Mouse (Mus musculus) limb, embryonic 14.5 days (tissue): Measurements from ENCODE around the gene Acot9. TPM values are rescaled to one million over a fixed set of nuclear protein-coding genes. Genes with fewer than 3 reads are reported as not detected.

Experiments used
- ATAC-seq: fragments of 200-750 bp; cut with Nextera tagmentation; 2 replicates; pipeline ENCODE4 v1.8.0; 2017; ENCODE audit warnings: low read depth, moderate number of reproducible peaks, moderate TSS enrichment; ENCODE audit not compliant: low FRiP score
- DNase-seq: peaks from one replicate; pipeline ENCODE4 v3.0.0-alpha.2; 2015; ENCODE audit warnings: low spot score
- H3K27ac ChIP-seq: fragments of 300-500 bp; sonication (generic); replicated peaks from 2 replicates; pipeline ENCODE4 v1.5.1; 2014; ENCODE audit warnings: low read depth, mild to moderate bottlenecking, low read length, moderate library complexity, mixed read lengths
- H3K27me3 ChIP-seq: fragments of 300-500 bp; sonication (generic); 2 replicates; pipeline ENCODE4 v1.6.1; 2014; ENCODE audit warnings: low read length, mixed read lengths; ENCODE audit not compliant: control insufficient read depth, insufficient read depth
- H3K36me3 ChIP-seq: fragments of 300-500 bp; sonication (generic); 2 replicates; pipeline ENCODE4 v1.6.1; 2014; ENCODE audit warnings: mild to moderate bottlenecking, low read length, moderate library complexity, mixed read lengths; ENCODE audit not compliant: control insufficient read depth, insufficient read depth
- H3K4me1 ChIP-seq: fragments of 300-500 bp; sonication (generic); 2 replicates; pipeline ENCODE4 v1.6.1; 2014; ENCODE audit warnings: antibody characterized with exemption, low read length, mixed read lengths; ENCODE audit not compliant: control insufficient read depth, insufficient read depth
- H3K4me2 ChIP-seq: fragments of 300-500 bp; sonication (generic); replicated peaks from 2 replicates; pipeline ENCODE4 v1.6.1; 2014; ENCODE audit warnings: low read depth, mild to moderate bottlenecking, low read length, moderate library complexity; ENCODE audit not compliant: severe bottlenecking
- H3K4me3 ChIP-seq: fragments of 300-500 bp; sonication (generic); replicated peaks from 2 replicates; pipeline ENCODE4 v1.5.1; 2014; ENCODE audit warnings: low read length
- H3K9ac ChIP-seq: fragments of 300-500 bp; sonication (generic); 2 replicates; pipeline ENCODE4 v1.6.1; 2014; ENCODE audit warnings: mild to moderate bottlenecking, low read depth, low read length, moderate library complexity; ENCODE audit not compliant: severe bottlenecking
- H3K9me3 ChIP-seq: fragments of 300-500 bp; sonication (generic); 2 replicates; pipeline ENCODE4 v1.6.1; 2016; ENCODE audit warnings: low read length; ENCODE audit not compliant: control insufficient read depth
- POLR2A ChIP-seq: fragments of 200-500 bp; IDR thresholded peaks from 2 replicates; pipeline ENCODE4 v1.8.0; 2012; ENCODE audit warnings: inconsistent platforms, mild to moderate bottlenecking, moderate library complexity, borderline replicate concordance; ENCODE audit not compliant: insufficient read depth, insufficient read length; ENCODE audit errors: extremely low read depth
- WGBS: fragments of 180-500 bp; shearing (Covaris S2); extraction: QIAGEN DNeasy Blood & Tissue Kit; methylation state at CpG from one replicate; pipeline ENCODE4 v1.1.7; 2014; 5-methylcytosine and 5-hydroxymethylcytosine counted together
- polyA plus RNA-seq, 2 experiments: library from polyadenylated mRNA; depleted of rRNA in 1 of 2; stranded (reverse) in 1 of 2; unstranded in 1 of 2; fragments of >200 nt; fragmentation: Nextera tagmentation in 1 of 2; extraction: Ambion mirVana in 1 of 2; gene quantifications; 2 replicates each; pipeline versions ENCODE4 v1.2.1 to v1.2.3; 2012 to 2014

The Acot9 gene
- polyA plus RNA-seq, 2 experiments = 26.5 to 55.0 TPM

- TF ChIP-seq POLR2A = no peak
- no peak overlapping the region for H3K9ac ChIP-seq
- WGBS = 52% methylated on average over 4 of the region's 4 CpGs
- H3K27me3 ChIP-seq = no peaks in the 10 kb centered on the region
- H3K9me3 ChIP-seq = no peaks in the 10 kb centered on the region
- no peak overlapping the region for H3K27ac ChIP-seq
- ATAC-seq (0 out of 2 replicates have a peak, but pooled peaks have one; percentile 41), DNase-seq (peak; percentile 71)
- H3K36me3 ChIP-seq = no peaks in the 10 kb centered on the region
- no peak overlapping the region for H3K4me2 ChIP-seq
- no peak overlapping the region for H3K4me3 ChIP-seq
- no peaks in the 10 kb centered on the region for H3K4me1 ChIP-seq
These were observed 55.8 kb downstream of the Acot9 start for GRCm38 (mm10) chrX:155318005-155318404.

- 25% methylated on average over 7 of the region's 7 CpGs for WGBS
- no peak for ATAC-seq
- no peak for DNase-seq
- Histone ChIP-seq H3K4me2 (peak overlapping the region; percentile 47), H3K9ac (peak overlapping the region; percentile 76), H3K4me3 (peak overlapping the region; percentile 55), H3K27me3 (no peaks in the 10 kb centered on the region), H3K27ac (peak overlapping the region; percentile 83), H3K9me3 (no peaks in the 10 kb centered on the region), H3K36me3 (no peaks in the 10 kb centered on the region; the same call in 1 of the 2 replicates), H3K4me1 (0 out of 2 replicates have a peak, but pooled peaks cover 3% of the 10 kb centered on the region)
- TF ChIP-seq POLR2A = no peak
These were observed 75.3 kb downstream of the Acot9 start for GRCm38 (mm10) chrX:155337567-155337904.

GRCm38 (mm10) chrX:155337905-155338721 is 75.9 kb downstream of the Acot9 start:
- no peak for TF ChIP-seq POLR2A
- H3K27me3 ChIP-seq = no peaks in the 10 kb centered on the region
- 24% methylated on average over 49 of the region's 49 CpGs for WGBS

GRCm38 (mm10) chrX:155340654-155341053 is 78.4 kb downstream of the Acot9 start, which contains the start of gene Prdx4:
Gene Prdx4, minus strand, starts transcription at chrX:155340754.
- 0 out of 2 replicates have a peak, but pooled peaks cover 3% of the 10 kb centered on the region for H3K4me1 ChIP-seq
- H3K4me2 ChIP-seq = no peak within 1 kb of the TSS
- H3K4me3 ChIP-seq = no peak within 1 kb of the TSS
- H3K9ac ChIP-seq = no peak within 1 kb of the TSS
- H3K9me3 ChIP-seq = no peaks in the 10 kb centered on the region
- no peaks in the 10 kb centered on the region for H3K36me3 ChIP-seq
- H3K27ac ChIP-seq = no peak within 1 kb of the TSS
- DNase-seq (no peak), ATAC-seq (no peak)
- H3K27me3 ChIP-seq = no peaks in the 10 kb centered on the region
- no peak for TF ChIP-seq POLR2A

More at GRCm38 (mm10) chrX:155337905-155338721, 75.9 kb downstream of the Acot9 start:
- Histone ChIP-seq H3K9me3 (no peaks in the 10 kb centered on the region), H3K4me3 (peak overlapping the region; percentile 55), H3K36me3 (no peaks in the 10 kb centered on the region), H3K4me1 (0 out of 2 replicates have a peak, but pooled peaks cover 3% of the 10 kb centered on the region), H3K27ac (peak overlapping the region; percentile 83), H3K4me2 (peak overlapping the region; percentile 47), H3K9ac (peak overlapping the region; percentile 76)
- ATAC-seq (peak; percentile 98), DNase-seq (peak; percentile 80)

GRCm38 (mm10) chrX:155346249-155346648 is 84.0 kb downstream of the Acot9 start:
- no peak for TF ChIP-seq POLR2A
- Histone ChIP-seq H3K9ac (no peak overlapping the region), H3K4me2 (no peak overlapping the region), H3K4me1 (no peaks in the 10 kb centered on the region), H3K36me3 (no peaks in the 10 kb centered on the region), H3K27ac (no peak overlapping the region), H3K4me3 (no peak overlapping the region), H3K9me3 (no peaks in the 10 kb centered on the region), H3K27me3 (no peaks in the 10 kb centered on the region)
- ATAC-seq = no peak
- WGBS = 93% methylated on average over 2 of the region's 2 CpGs
- DNase-seq = no peak

Other genes with a start within 250 kb of the Acot9 start
- not detected in 2 replicates for gene Magea5, start 199.3 kb upstream of the Acot9 start, polyA plus RNA-seq (2012; rRNA removed)
- not detected in 2 replicates for gene Magea5, start 199.3 kb upstream of the Acot9 start, polyA plus RNA-seq (2014; fragmentation: Nextera tagmentation; extraction: Ambion mirVana)
- gene Magea1, start 172.7 kb upstream of the Acot9 start, polyA plus RNA-seq (2012; rRNA removed) = not detected in 2 replicates
- gene Magea1, start 172.7 kb upstream of the Acot9 start, polyA plus RNA-seq (2014; fragmentation: Nextera tagmentation; extraction: Ambion mirVana) = not detected in 2 replicates
- gene Magea2, start 168.8 kb upstream of the Acot9 start, polyA plus RNA-seq (2012; rRNA removed) = not detected in 2 replicates
- gene Magea2, start 168.8 kb upstream of the Acot9 start, polyA plus RNA-seq (2014; fragmentation: Nextera tagmentation; extraction: Ambion mirVana) = not detected in 2 replicates
- not detected in 2 replicates for gene Cldn34b2, start 134.0 kb upstream of the Acot9 start, polyA plus RNA-seq (2012; rRNA removed)
- not detected in 2 replicates for gene Cldn34b2, start 134.0 kb upstream of the Acot9 start, polyA plus RNA-seq (2014; fragmentation: Nextera tagmentation; extraction: Ambion mirVana)
- gene Sat1, start 46.0 kb upstream of the Acot9 start, polyA plus RNA-seq (2012; rRNA removed) = 60.7 and 77.5 TPM in 2 replicates
- gene Sat1, start 46.0 kb upstream of the Acot9 start, polyA plus RNA-seq (2014; fragmentation: Nextera tagmentation; extraction: Ambion mirVana) = 160 and 163 TPM in 2 replicates
- 203 and 231 TPM in 2 replicates for gene Prdx4, start 78.3 kb downstream of the Acot9 start, polyA plus RNA-seq (2012; rRNA removed)
- 320 and 328 TPM in 2 replicates for gene Prdx4, start 78.3 kb downstream of the Acot9 start, polyA plus RNA-seq (2014; fragmentation: Nextera tagmentation; extraction: Ambion mirVana)